Mouse (Mus musculus): ENCODE measurements around the gene Gm49673. TPM values are rescaled to one million over a fixed set of nuclear protein-coding genes. Genes with fewer than 3 reads are reported as not detected.
"Not testable (repeated sequence)": the region's sequence is repeated elsewhere in the genome, so short reads cannot be mapped to it uniquely, and the experiment has no call there.

The Gm49673 gene
- polyA plus RNA-seq, 1 experiment from 2014 or later: not detected

- not testable (repeated sequence) for ATAC-seq (ENCODE audit: insufficient read depth); H3K27me3 ChIP-seq (ENCODE audit: insufficient read depth, low read length); H3K4me2 ChIP-seq; H3K27ac ChIP-seq (ENCODE audit: low read depth); H3K9me3 ChIP-seq (ENCODE audit: low read depth, low read length); H3K4me3 ChIP-seq (ENCODE audit: low read depth, low read length); H3K4me1 ChIP-seq (ENCODE audit: insufficient read depth); H3K36me3 ChIP-seq (ENCODE audit: insufficient read depth); H3K9ac ChIP-seq
- WGBS: 52% methylated on average over 3 of the region's 6 CpGs
- peak; percentile 1 for DNase-seq
Measured at GRCm38 (mm10) chr17:8055919-8056589, 91.5 kb downstream of the Gm49673 start.

GRCm38 (mm10) chr17:8051247-8051646 is 96.3 kb downstream of the Gm49673 start:
- not testable (repeated sequence) for H3K27me3 ChIP-seq (ENCODE audit: insufficient read depth, low read length); H3K4me1 ChIP-seq (ENCODE audit: insufficient read depth); H3K4me3 ChIP-seq (ENCODE audit: low read depth, low read length); H3K9me3 ChIP-seq (ENCODE audit: low read depth, low read length); H3K9ac ChIP-seq; H3K36me3 ChIP-seq (ENCODE audit: insufficient read depth); H3K27ac ChIP-seq (ENCODE audit: low read depth); H3K4me2 ChIP-seq
- TF ChIP-seq CTCF (IDR thresholded peaks at IDR 0.05; ENCODE audit: low read depth): peak; percentile 70
- DNase-seq (peak; percentile 27), ATAC-seq (ENCODE audit: insufficient read depth) (peak; percentile 54)
- 22% methylated on average over 3 of the region's 3 CpGs for WGBS

GRCm38 (mm10) chr17:8050218-8050617 is 97.4 kb downstream of the Gm49673 start:
- H3K4me2 ChIP-seq; H3K27me3 ChIP-seq (ENCODE audit: insufficient read depth, low read length); H3K4me1 ChIP-seq (ENCODE audit: insufficient read depth); H3K36me3 ChIP-seq (ENCODE audit: insufficient read depth); H3K9ac ChIP-seq; H3K9me3 ChIP-seq (ENCODE audit: low read depth, low read length); ATAC-seq (ENCODE audit: insufficient read depth); H3K4me3 ChIP-seq (ENCODE audit: low read depth, low read length); DNase-seq; H3K27ac ChIP-seq (ENCODE audit: low read depth): not testable (repeated sequence)
- 88% methylated on average over 5 of the region's 6 CpGs for WGBS

GRCm38 (mm10) chr17:8046178-8046577 is 101.4 kb downstream of the Gm49673 start:
- H3K9ac ChIP-seq; H3K9me3 ChIP-seq (ENCODE audit: low read depth, low read length); H3K4me1 ChIP-seq (ENCODE audit: insufficient read depth); H3K27me3 ChIP-seq (ENCODE audit: insufficient read depth, low read length); H3K27ac ChIP-seq (ENCODE audit: low read depth); H3K4me2 ChIP-seq; H3K4me3 ChIP-seq (ENCODE audit: low read depth, low read length); ATAC-seq (ENCODE audit: insufficient read depth); H3K36me3 ChIP-seq (ENCODE audit: insufficient read depth); DNase-seq: not testable (repeated sequence)
- peak; percentile 35 for TF ChIP-seq CTCF (IDR thresholded peaks at IDR 0.05; ENCODE audit: low read depth)
- 0% methylated on average over 2 of the region's 5 CpGs for WGBS

GRCm38 (mm10) chr17:8041197-8041596 is 106.4 kb downstream of the Gm49673 start:
- H3K4me2 ChIP-seq; H3K27me3 ChIP-seq (ENCODE audit: insufficient read depth, low read length); H3K4me3 ChIP-seq (ENCODE audit: low read depth, low read length); H3K9me3 ChIP-seq (ENCODE audit: low read depth, low read length); H3K9ac ChIP-seq; H3K4me1 ChIP-seq (ENCODE audit: insufficient read depth); ATAC-seq (ENCODE audit: insufficient read depth); DNase-seq; H3K27ac ChIP-seq (ENCODE audit: low read depth); H3K36me3 ChIP-seq (ENCODE audit: insufficient read depth): not testable (repeated sequence)
- no CpG with 5 or more reads among the region's 5 CpGs for WGBS

GRCm38 (mm10) chr17:8039916-8040635 is 107.5 kb downstream of the Gm49673 start:
- DNase-seq; H3K9me3 ChIP-seq (ENCODE audit: low read depth, low read length); H3K27me3 ChIP-seq (ENCODE audit: insufficient read depth, low read length); H3K4me3 ChIP-seq (ENCODE audit: low read depth, low read length); H3K4me2 ChIP-seq; H3K4me1 ChIP-seq (ENCODE audit: insufficient read depth); ATAC-seq (ENCODE audit: insufficient read depth); H3K36me3 ChIP-seq (ENCODE audit: insufficient read depth); H3K9ac ChIP-seq; H3K27ac ChIP-seq (ENCODE audit: low read depth): not testable (repeated sequence)
- no CpG with 5 or more reads among the region's 12 CpGs for WGBS

GRCm38 (mm10) chr17:8036976-8037375 is 110.6 kb downstream of the Gm49673 start:
- H3K4me2 ChIP-seq; H3K36me3 ChIP-seq (ENCODE audit: insufficient read depth); H3K9me3 ChIP-seq (ENCODE audit: low read depth, low read length); H3K9ac ChIP-seq; DNase-seq; H3K4me1 ChIP-seq (ENCODE audit: insufficient read depth); H3K4me3 ChIP-seq (ENCODE audit: low read depth, low read length); ATAC-seq (ENCODE audit: insufficient read depth); H3K27me3 ChIP-seq (ENCODE audit: insufficient read depth, low read length); H3K27ac ChIP-seq (ENCODE audit: low read depth): not testable (repeated sequence)
- 68% methylated on average over 3 of the region's 6 CpGs for WGBS

Other genes starting within 250 kb of the Gm49673 start
- 0.68 and 0.92 TPM in 2 replicates for gene Tagap, start 221.8 kb downstream of the Gm49673 start, polyA plus RNA-seq (2014; fragmentation: Nextera tagmentation; extraction: Ambion mirVana)
- 48.2 and 51.2 TPM in 2 replicates for gene Rsph3a, start 202.2 kb downstream of the Gm49673 start, polyA plus RNA-seq (2014; fragmentation: Nextera tagmentation; extraction: Ambion mirVana)
- gene Rnaset2a, start 309 bp upstream of the Gm49673 start, polyA plus RNA-seq (2014; fragmentation: Nextera tagmentation; extraction: Ambion mirVana): 28.4 and 32.2 TPM in 2 replicates
- gene Fgfr1op, start 17.7 kb upstream of the Gm49673 start, polyA plus RNA-seq (2014; fragmentation: Nextera tagmentation; extraction: Ambion mirVana): 39.4 and 40.7 TPM in 2 replicates
- gene Ccr6, start 88.3 kb upstream of the Gm49673 start, polyA plus RNA-seq (2014; fragmentation: Nextera tagmentation; extraction: Ambion mirVana): not detected in 2 replicates
- 154 and 160 TPM in 2 replicates for gene Mpc1, start 135.1 kb upstream of the Gm49673 start, polyA plus RNA-seq (2014; fragmentation: Nextera tagmentation; extraction: Ambion mirVana)
- 61.0 and 67.4 TPM in 2 replicates for gene Sft2d1, start 163.3 kb upstream of the Gm49673 start, polyA plus RNA-seq (2014; fragmentation: Nextera tagmentation; extraction: Ambion mirVana)
- gene Prr18, start 189.7 kb upstream of the Gm49673 start, polyA plus RNA-seq (2014; fragmentation: Nextera tagmentation; extraction: Ambion mirVana): 2.1 and 2.3 TPM in 2 replicates
- 0.20 and 0.35 TPM in 2 replicates for gene T2, start 208.2 kb upstream of the Gm49673 start, polyA plus RNA-seq (2014; fragmentation: Nextera tagmentation; extraction: Ambion mirVana)